Mouse (Mus musculus): ENCODE measurements around the gene Nrp2. TPM values are rescaled to one million over a fixed set of nuclear protein-coding genes. Genes with fewer than 3 reads are reported as not detected.

Nrp2 gene
- total RNA-seq, 2 experiments from 2014 or later: 19.0 to 39.3 TPM

- intact Hi-C loops (cut with DNase I): loop anchor here (5.0 to 10.0 kb wide), 2 partner anchors 260 to 1398 kb away; no protein-coding TSS in a partner anchor
- no peak for DNase-seq (ENCODE audit: low spot score in 2 of 2)
Measured at GRCm38 (mm10) chr1:62702743-62703142, 342 bp upstream of the Nrp2 start.

- DNase-seq (ENCODE audit: low spot score in 2 of 2): no peak
- intact Hi-C loops (cut with DNase I): loop anchor here (5.0 to 10.0 kb wide), 2 partner anchors 258 to 1400 kb away; no protein-coding TSS in a partner anchor
Measured at GRCm38 (mm10) chr1:62704117-62704888, 1.2 kb downstream of the Nrp2 start.

DNA sequence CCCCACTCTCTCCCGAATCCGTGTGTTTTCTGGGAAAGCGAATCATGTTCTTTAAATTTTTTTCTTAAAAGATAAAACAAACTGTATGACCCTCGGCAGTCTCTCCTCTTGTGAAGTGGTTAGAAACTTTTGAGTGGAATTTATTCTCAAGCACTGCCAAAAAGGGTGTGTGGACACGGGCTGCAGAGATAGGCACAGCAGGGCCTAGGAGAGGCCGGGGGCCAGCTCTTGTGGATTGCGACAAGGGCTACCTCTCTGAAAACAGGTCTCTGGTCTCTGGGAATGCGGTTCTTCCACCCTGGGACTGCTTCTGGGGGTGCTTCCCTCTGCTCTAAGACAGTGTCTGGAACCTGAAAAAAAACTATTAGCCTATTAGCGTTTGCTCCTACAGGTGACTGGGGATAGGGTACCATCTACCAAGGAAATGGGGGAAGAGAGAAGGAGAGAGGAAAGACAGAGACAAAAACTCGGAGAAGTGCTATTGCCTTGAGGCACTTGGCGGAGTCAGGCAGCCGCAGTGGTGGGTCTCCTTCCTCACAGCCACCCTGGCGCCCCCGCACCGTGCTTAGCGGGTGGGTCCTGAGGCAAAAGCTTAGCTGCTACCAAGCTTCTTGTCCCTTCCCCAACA is 1.9 kb downstream of the Nrp2 start:
- intact Hi-C loops (cut with DNase I): loop anchor here (5.0 to 10.0 kb wide), 4 partner anchors 222 to 1523 kb away; no protein-coding TSS in a partner anchor
- no peak for DNase-seq (ENCODE audit: low spot score in 2 of 2)

- DNase-seq (ENCODE audit: low spot score in 2 of 2): peak; percentile 50 to 55
- intact Hi-C loops (cut with DNase I): loop anchor here (5.0 to 10.0 kb wide), 3 partner anchors 222 to 1523 kb away; no protein-coding TSS in a partner anchor
Measured at GRCm38 (mm10) chr1:62705517-62705981, 2.5 kb downstream of the Nrp2 start.

- DNase-seq (ENCODE audit: low spot score in 2 of 2): peak; percentile 65 to 70
- intact Hi-C loops (cut with DNase I): loop anchor here (5.0 to 10.0 kb wide), 3 partner anchors 221 to 1524 kb away; no protein-coding TSS in a partner anchor
Measured at GRCm38 (mm10) chr1:62706085-62707021, 3.3 kb downstream of the Nrp2 start.

DNA sequence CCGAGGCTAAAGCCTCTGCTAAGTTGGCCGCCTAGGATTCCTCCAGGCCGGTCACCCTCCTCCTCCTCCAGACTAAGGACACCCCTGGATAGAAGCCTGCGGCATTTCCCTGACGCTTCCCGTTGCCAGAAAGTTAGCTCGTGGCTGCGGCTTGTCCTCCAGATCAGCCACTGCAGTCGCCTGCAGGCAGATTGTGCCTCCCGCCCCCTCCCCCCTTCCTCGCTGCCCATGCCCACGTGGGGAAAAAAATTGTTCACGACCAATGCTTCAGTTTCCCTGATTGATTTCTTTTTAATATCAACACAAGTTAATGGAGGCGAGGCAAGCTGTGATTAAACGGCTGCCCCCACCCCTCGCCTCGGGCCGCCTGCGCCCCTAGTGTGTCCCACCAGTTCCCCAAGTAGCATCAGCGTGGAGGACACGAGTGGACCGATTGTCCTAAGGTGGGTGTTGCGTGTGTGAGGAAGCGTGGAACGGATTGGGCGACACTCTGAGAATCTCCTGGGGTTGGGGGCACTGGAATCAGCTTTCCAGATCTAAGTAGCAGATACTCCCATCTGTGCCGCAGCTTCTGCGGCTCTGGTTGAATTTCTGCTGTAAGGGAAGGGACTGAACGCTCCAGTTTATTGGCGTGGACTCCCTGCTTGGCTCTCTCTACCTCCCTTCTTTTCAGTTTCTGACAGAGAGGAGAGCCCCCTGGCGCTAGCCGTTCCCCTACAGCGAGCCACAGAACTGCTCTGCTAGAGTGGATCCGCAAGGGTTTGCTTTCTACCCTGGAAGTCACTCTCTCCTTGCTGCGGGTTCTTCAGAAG is 4.2 kb downstream of the Nrp2 start:
- intact Hi-C loops (cut with DNase I): loop anchor here (5.0 to 10.0 kb wide), 3 partner anchors 220 to 1525 kb away; no protein-coding TSS in a partner anchor
- peak; percentile 26 to 37 for DNase-seq (ENCODE audit: low spot score in 2 of 2)

DNA sequence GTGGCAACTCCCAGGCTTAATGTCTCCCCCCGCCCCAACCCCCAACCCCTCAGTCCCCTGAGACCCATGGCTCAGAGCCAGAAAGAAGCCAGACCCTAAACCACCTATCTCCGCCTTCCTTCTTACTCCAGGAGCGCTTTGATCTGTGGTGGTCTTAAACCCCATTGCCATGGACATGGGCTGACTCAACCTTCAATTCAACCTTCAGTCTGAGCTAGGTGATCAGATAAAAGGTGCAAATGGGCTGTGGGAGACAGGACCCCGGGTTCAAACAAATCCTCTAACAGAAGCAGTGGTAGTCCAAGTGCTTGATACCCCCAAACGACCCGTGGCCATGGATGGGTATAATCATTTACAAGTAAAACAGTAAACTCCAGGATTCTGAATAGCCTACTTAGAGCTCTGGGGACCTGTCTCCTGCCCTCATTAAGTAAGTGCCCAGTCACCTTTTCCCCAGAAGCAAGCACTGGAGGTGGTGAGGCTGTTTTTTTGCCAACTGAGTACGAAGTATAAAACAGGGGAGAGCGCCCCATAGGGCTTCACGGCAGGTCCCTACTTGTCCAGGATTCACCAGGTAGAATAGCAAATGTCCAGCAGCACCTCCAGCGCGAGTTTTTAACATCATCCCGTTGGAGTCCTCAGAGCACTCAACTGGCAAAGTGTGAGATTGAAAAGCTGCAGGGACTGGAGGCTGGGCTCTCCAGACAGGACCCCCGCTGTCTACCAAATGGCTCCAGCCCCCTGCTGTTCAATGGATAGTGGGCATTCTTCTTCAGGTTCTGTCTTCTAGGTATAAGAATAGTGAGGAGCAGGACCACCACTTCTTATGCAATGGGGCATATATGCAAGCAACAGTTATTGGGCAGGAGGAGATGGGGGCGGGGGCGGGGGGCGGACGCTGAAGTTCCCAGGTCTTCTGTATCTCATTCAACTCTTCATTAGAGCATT is 5.1 kb downstream of the Nrp2 start:
- DNase-seq (ENCODE audit: low spot score in 2 of 2): no peak
- intact Hi-C loops (cut with DNase I): loop anchor here (5.0 to 10.0 kb wide), 3 partner anchors 219 to 1526 kb away; no protein-coding TSS in a partner anchor

DNA sequence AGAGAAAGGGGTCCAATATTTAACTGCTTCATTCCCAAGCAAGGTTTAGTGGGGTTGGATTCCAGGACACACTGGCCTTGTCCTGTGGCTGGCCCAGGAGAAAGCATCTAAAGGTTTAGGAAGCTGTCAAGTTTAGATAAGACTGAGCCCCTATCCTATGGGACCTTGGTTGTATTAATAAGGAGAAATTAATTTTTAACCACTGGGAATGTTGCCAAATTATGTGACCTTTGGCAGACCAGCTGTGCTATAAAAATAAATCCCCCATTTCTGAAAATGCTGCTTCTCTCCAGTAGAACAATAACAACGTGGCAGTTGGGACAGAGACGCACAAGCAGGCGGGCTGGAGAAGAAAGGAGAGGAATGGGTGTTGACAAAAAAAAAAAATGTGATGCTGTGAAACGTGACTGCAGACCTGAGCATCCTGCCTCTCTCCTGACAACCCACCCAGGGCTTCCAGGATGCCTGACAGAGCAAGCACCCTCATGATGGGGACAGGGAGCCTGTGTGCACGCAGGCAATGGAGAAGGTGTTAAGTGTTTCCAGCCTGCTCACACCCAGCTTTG is 6.8 kb downstream of the Nrp2 start:
- no peak for DNase-seq (ENCODE audit: low spot score in 2 of 2)

DNA sequence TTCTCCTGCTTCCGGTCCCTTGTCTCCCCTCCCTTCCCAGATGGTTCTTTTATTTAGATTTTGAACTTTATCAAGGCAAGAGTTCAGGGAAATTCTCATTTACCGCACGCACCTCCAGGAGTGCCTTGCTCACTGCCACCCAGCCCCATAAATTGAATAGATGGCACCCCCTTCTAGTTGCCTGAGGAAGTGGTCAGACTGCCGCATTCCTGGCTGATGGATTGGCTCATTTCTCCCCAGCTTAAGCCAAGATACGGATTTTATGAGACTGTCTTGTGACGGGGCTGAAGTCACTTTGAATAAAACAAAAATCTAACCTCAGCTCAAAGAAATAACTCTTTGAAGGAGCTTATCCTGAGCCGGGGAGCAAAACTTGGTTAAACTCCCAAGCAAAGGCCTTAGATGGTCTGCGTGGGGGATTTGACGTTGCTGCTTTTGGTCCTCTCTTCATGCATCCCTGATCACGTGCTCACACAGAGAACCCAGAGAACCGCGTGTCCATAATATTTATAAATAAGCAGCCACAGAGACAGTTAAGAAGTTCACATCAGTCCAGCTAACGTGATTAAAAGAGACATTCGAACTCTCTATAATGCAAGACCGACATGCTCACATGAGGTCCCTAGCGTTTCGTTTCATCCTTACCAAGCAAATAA is 10.1 kb downstream of the Nrp2 start:
- intact Hi-C loops (cut with DNase I): no loop called here
- no peak for DNase-seq (ENCODE audit: low spot score in 2 of 2)

More for the DNA sequence above, 6.8 kb downstream of the Nrp2 start:
- intact Hi-C loops (cut with DNase I): loop anchor here (5.0 to 10.0 kb wide), 3 partner anchors 217 to 1528 kb away; no protein-coding TSS in a partner anchor

- no peak for DNase-seq (ENCODE audit: low spot score in 2 of 2)
- intact Hi-C loops (cut with DNase I): loop anchor here (5.0 kb wide), 1 partner anchor 62 kb away; no protein-coding TSS in a partner anchor
Measured at GRCm38 (mm10) chr1:62715004-62715403, 11.9 kb downstream of the Nrp2 start.

DNA sequence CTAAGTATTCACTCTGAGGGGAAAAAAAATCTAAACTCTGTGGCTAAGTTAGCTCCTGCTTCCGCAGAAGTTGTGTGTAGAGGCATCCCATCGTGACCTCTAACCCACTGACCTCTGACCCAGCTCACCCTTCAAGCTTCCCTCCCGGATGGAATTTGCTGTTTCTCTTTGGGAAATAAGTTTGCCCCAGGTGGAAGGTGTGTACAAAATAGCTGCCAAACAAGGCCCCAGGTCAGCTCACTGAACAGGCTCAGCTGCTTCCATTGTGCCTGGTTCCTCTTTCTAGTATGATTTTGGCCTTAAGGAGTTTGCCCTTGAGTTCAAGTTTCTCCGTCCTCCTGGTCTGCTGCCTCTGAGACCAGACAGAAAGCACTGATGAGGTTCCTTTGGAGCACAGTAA is 12.6 kb downstream of the Nrp2 start:
- no peak for DNase-seq (ENCODE audit: low spot score in 2 of 2)
- intact Hi-C loops (cut with DNase I): loop anchor here (5.0 kb wide), 1 partner anchor 62 kb away; no protein-coding TSS in a partner anchor

- intact Hi-C loops (cut with DNase I): loop anchor here (5.0 kb wide), 1 partner anchor 60 kb away; no protein-coding TSS in a partner anchor
- no peak for DNase-seq (ENCODE audit: low spot score in 2 of 2)
Measured at GRCm38 (mm10) chr1:62716836-62717478, 13.9 kb downstream of the Nrp2 start.

- peak in 1 of 2 experiments; percentile 37 for DNase-seq (ENCODE audit: low spot score in 2 of 2)
- intact Hi-C loops (cut with DNase I): loop anchor here (5.0 kb wide), 1 partner anchor 60 kb away; no protein-coding TSS in a partner anchor
Measured at GRCm38 (mm10) chr1:62717552-62718236, 14.6 kb downstream of the Nrp2 start.

GRCm38 (mm10) chr1:62718237-62718571 is 15.1 kb downstream of the Nrp2 start:
- intact Hi-C loops (cut with DNase I): loop anchor here (5.0 kb wide), 1 partner anchor 59 kb away; no protein-coding TSS in a partner anchor
- DNase-seq (ENCODE audit: low spot score in 2 of 2): no peak

GRCm38 (mm10) chr1:62718750-62719149 is 15.7 kb downstream of the Nrp2 start:
- no peak for DNase-seq (ENCODE audit: low spot score in 2 of 2)
- intact Hi-C loops (cut with DNase I): loop anchor here (5.0 kb wide), 1 partner anchor 59 kb away; no protein-coding TSS in a partner anchor

All from left cerebral cortex, postnatal 36 days (tissue).